Mouse (Mus musculus) heart, adult 2 months (tissue): ENCODE data around the gene Trpm8. TPM values are rescaled to one million over a fixed set of nuclear protein-coding genes. Genes with fewer than 3 reads are reported as not detected.

Source experiments
- DNase-seq, 2 experiments: peaks; one replicate each; pipeline ENCODE4 v3.0.0; 2021
- H3K27ac ChIP-seq: fragments of 200-600 bp; 2 replicates; pipeline ENCODE4 v1.8.1; 2022
- H3K27me3 ChIP-seq: fragments of 200-500 bp; 2 replicates; pipeline ENCODE4 v1.6.1; 2012; ENCODE audit warnings: mild to moderate bottlenecking, low read length, inconsistent platforms, mixed read lengths; ENCODE audit not compliant: control insufficient read depth, insufficient read depth
- H3K36me3 ChIP-seq: fragments of 200-500 bp; 2 replicates; pipeline ENCODE4 v1.6.1; 2012; ENCODE audit warnings: low read length, inconsistent platforms; ENCODE audit not compliant: control insufficient read depth, insufficient read depth
- H3K4me1 ChIP-seq: fragments of 200-500 bp; 2 replicates; pipeline ENCODE4 v1.6.1; 2011; ENCODE audit warnings: low read length; ENCODE audit not compliant: control insufficient read depth, insufficient read depth
- H3K4me3 ChIP-seq: fragments of 200-600 bp; 2 replicates; pipeline ENCODE4 v1.8.1; 2022
- H3K79me2 ChIP-seq: fragments of 200-500 bp; replicated peaks from 2 replicates; pipeline ENCODE4 v1.6.1; 2012; ENCODE audit warnings: mild to moderate bottlenecking, inconsistent platforms, low read length, moderate library complexity, mixed read lengths; ENCODE audit not compliant: control insufficient read depth, insufficient read depth
- H3K9ac ChIP-seq: fragments of 200-500 bp; 2 replicates; pipeline ENCODE4 v1.6.1; 2012; ENCODE audit warnings: low read depth, mild to moderate bottlenecking, control low read depth, inconsistent platforms, low read length, mixed read lengths
- CTCF ChIP-seq: fragments of 200-600 bp; IDR thresholded peaks from 2 replicates; pipeline ENCODE4 v1.8.1; 2022; ENCODE audit warnings: antibody characterized with exemption, mild to moderate bottlenecking, moderate library complexity
- EP300 ChIP-seq: fragments of 200-500 bp; IDR thresholded peaks from 2 replicates; pipeline ENCODE4 v1.6.1; 2011; ENCODE audit warnings: low read depth, low read length, control low read depth; ENCODE audit not compliant: insufficient read depth
- POLR2A ChIP-seq: fragments of 200-500 bp; IDR thresholded peaks from 2 replicates; pipeline ENCODE4 v1.6.1; 2011; ENCODE audit warnings: mild to moderate bottlenecking, low read depth, low read length, control low read depth; ENCODE audit not compliant: insufficient read depth
- whole genome bisulfite sequencing: fragments of 180-500 bp; shearing (Covaris S2); methylation state at CpG from one replicate; pipeline ENCODE4 v1.1.7; 2018; 5-methylcytosine and 5-hydroxymethylcytosine counted together
- intact Hi-C: fragments of 180-260 bp; cut with DNase I; formaldehyde crosslinking; loops from one replicate; pipeline ENCODE4 v1.15.1; 2025
- polyA plus RNA-seq: library from polyadenylated mRNA; depleted of rRNA; stranded (reverse); fragments of >200 nt; gene quantifications from 2 replicates; pipeline ENCODE4 v1.2.3, GENCODE M21; 2012
- total RNA-seq, 2 experiments: library from RNA; stranded (reverse); gene quantifications; 2 replicates each; pipeline ENCODE4 v1.2.3; 2021

Trpm8 gene
- total and polyA plus RNA-seq, 3 experiments = not detected

DNA sequence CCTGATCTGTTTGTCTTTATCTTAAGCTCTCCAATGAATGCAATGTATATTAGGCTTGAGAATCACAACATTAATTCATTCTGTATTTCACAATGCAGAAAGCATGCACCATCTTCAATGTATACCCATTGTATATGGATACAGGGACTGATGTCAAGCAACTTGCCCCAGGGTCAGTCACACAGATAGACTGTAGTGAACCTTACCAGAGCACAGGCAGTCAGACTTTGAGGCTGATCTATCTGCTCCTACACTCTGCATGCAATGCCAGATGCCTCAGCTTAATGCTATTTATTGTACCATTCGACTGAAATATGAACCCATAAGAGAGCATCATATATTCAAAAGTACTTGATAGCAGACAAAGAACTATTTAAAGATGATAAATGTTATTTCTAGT is 13.1 kb downstream of the Trpm8 start:
- Histone ChIP-seq H3K9ac (no peak overlapping the region), H3K36me3 (no peaks in the 10 kb centered on the region), H3K4me1 (no peaks in the 10 kb centered on the region), H3K79me2 (no peaks in the 10 kb centered on the region), H3K27ac (no peak overlapping the region), H3K4me3 (no peak overlapping the region), H3K27me3 (no peaks in the 10 kb centered on the region)
- intact Hi-C loops = no loop called here
- WGBS = 53% methylated on average over 1 of the region's 1 CpGs
- DNase-seq = no peak
- no peak for TF ChIP-seq EP300
- no peak for TF ChIP-seq CTCF
- no peak for TF ChIP-seq POLR2A

DNA sequence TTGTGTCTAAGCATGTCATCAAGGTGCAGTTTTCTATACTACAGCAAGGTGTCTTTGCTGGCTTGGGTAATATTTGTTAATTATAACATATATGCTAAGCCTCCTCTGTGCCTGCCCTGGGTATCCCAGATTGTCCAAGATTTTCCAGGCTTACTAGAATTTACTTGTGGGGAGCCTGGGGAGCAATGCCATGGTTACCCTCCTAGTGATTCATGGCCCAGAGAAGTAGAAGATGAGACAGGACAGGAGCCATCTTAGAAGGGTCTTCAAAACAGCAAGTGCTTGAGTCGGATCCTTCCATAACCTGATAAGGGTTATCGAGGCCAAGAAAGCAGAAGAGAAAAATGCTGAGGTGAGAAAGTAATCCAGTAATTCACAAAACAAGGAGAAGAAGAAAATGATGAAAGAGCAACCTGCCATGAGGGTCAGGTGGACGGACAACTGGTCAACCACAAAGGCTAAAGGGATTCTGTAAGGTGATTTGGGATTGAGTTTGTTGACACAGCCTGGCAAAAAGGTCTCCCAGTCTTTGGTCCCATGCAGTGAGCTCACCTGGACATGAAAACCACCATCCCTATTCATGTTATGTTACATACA is 14.0 kb downstream of the Trpm8 start:
- WGBS = 51% methylated on average over 3 of the region's 3 CpGs
- no peak for DNase-seq
- intact Hi-C loops = no loop called here
- TF ChIP-seq POLR2A (no peak), CTCF (no peak), EP300 (no peak)
- Histone ChIP-seq H3K4me3 (no peak overlapping the region), H3K79me2 (no peaks in the 10 kb centered on the region), H3K27ac (no peak overlapping the region), H3K36me3 (no peaks in the 10 kb centered on the region), H3K4me1 (no peaks in the 10 kb centered on the region), H3K9ac (no peak overlapping the region), H3K27me3 (no peaks in the 10 kb centered on the region)

DNA sequence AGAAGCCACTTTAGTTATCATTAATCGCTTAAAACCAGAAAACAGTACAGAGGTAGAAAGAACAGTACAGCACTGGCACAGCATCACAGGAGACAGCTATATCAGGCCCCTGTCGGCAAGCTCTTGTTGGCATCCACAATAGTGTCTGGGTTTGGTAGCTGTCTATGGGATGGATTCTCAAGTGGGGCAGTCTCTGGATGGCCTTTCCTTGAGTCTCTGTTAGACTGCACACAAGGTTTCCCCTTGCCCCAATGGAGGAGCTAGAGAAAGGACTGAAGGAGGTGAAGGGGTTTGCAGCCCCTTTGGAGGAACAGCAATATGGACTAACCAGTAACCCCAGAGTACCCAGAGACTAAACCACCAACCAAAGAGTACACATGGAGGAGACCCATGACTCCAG is 14.6 kb downstream of the Trpm8 start:
- Histone ChIP-seq H3K27me3 (no peaks in the 10 kb centered on the region), H3K27ac (no peak overlapping the region), H3K4me1 (no peaks in the 10 kb centered on the region), H3K9ac (no peak overlapping the region), H3K79me2 (no peaks in the 10 kb centered on the region), H3K4me3 (no peak overlapping the region), H3K36me3 (no peaks in the 10 kb centered on the region)
- intact Hi-C loops = no loop called here
- DNase-seq = no peak
- TF ChIP-seq CTCF (no peak), EP300 (no peak), POLR2A (no peak)
- 53% methylated on average over 2 of the region's 2 CpGs for WGBS

DNA sequence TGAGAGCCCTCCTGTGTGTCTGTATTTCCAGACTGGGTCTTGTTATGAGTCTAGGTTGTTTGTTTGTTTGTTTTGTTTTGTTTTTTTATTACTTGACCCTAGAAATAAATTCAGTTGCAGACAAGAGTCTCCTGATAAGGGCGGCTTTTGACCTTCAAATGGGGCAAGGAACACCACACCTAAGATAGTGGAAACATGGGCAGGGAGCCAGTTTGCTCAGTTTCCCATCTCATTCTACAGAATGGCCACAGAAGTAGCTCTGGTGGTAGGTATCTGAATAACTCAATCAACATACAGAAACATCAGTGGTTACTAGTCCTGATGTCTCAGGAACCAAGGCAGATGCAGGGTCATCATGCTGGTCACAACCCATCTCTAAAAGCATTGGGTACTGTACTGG is 17.2 kb downstream of the Trpm8 start:
- no peak overlapping the region for H3K4me3 ChIP-seq
- no peak overlapping the region for H3K27ac ChIP-seq
- H3K79me2 ChIP-seq = no peaks in the 10 kb centered on the region
- H3K36me3 ChIP-seq = no peaks in the 10 kb centered on the region
- TF ChIP-seq POLR2A = no peak
- TF ChIP-seq EP300 = no peak
- TF ChIP-seq CTCF = no peak
- 19% methylated on average over 1 of the region's 1 CpGs for WGBS
- H3K9ac ChIP-seq = no peak overlapping the region
- intact Hi-C loops = no loop called here
- no peaks in the 10 kb centered on the region for H3K4me1 ChIP-seq
- no peak for DNase-seq
- H3K27me3 ChIP-seq = no peaks in the 10 kb centered on the region

DNA sequence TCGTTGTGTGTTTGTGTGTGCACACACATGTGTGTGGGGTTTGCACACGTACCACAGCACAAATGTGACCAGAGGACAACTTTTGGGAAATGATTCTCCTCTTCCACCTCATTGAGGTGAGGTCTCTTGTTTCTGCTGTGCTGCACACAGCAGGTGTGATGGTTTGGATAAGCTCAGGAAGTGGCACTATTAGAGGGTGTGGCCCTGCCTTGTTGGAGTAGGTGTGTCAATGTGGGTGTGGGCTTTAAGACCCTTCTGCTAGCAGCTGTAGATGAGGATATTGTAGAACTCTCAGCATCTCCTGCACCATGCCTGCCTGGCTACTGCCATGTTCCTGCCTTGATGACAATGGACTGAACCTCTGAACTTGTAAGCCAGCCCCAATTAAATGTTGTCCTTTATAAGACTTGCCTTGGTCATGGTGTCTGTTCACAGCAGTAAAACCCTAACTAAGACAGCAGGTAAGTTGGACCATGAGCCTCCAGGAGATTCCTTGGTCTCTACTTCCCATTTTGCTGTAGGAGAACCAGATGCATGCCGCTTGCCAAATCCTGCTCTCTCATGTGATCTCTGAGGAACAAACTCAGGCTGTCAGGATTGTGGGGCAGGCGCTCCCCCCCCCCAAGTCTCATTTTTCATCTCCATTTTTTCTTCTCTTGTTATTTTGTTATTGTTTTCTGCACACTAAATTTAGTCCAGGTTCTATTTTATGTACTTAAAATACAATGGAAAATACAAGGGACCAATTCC is 18.9 kb downstream of the Trpm8 start:
- Histone ChIP-seq H3K27me3 (no peaks in the 10 kb centered on the region), H3K36me3 (no peaks in the 10 kb centered on the region), H3K9ac (no peak overlapping the region), H3K79me2 (no peaks in the 10 kb centered on the region), H3K27ac (no peak overlapping the region), H3K4me1 (no peaks in the 10 kb centered on the region), H3K4me3 (no peak overlapping the region)
- DNase-seq = no peak
- TF ChIP-seq EP300 = no peak
- no peak for TF ChIP-seq POLR2A
- no peak for TF ChIP-seq CTCF
- intact Hi-C loops = no loop called here
- 58% methylated on average over 4 of the region's 4 CpGs for WGBS

DNA sequence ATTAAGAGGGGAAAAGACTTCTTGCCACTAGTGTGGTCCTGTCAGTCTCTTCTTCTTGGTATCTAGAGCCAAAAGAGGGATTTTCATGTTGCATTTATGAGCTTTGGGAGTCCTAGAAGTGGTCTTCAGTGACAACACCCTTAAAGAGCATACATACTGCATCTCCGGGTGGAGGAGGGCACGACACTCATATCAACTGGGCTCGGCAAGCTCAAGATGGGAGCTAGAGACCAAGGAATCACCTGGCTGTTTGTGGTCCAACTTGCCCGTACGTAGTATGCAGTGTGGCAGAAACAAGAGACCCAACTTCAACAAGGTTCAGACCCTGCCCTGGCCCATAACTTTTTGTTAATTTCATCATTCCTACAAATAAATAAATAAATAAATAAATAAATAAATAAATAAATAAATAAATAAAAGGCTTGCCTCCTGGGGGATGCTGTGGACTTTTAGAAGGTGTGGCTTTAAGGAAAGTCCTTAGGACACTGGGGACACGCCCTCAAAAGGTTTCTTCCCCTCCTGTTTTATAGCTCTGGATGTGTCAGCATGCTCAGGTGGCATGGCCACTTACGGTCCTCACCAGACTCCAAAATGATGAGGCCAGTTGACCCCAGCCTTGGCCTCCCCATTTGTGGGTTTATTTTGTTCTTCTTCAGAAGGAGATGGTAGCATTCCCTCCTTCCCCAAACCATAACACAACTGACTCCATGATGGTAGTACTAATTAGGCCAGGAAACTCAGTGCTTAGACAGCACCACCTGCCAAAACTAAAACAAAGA is 20.2 kb downstream of the Trpm8 start:
- Histone ChIP-seq H3K9ac (no peak overlapping the region), H3K4me1 (no peaks in the 10 kb centered on the region), H3K36me3 (no peaks in the 10 kb centered on the region), H3K27ac (no peak overlapping the region), H3K4me3 (no peak overlapping the region), H3K27me3 (no peaks in the 10 kb centered on the region), H3K79me2 (no peaks in the 10 kb centered on the region)
- TF ChIP-seq EP300 = no peak
- TF ChIP-seq CTCF = no peak
- no peak for TF ChIP-seq POLR2A
- 61% methylated on average over 7 of the region's 7 CpGs for WGBS
- intact Hi-C loops = no loop called here
- DNase-seq = no peak
